Mouse (Mus musculus): ENCODE measurements around the gene Ogdhl. TPM values are rescaled to one million over a fixed set of nuclear protein-coding genes. Genes with fewer than 3 reads are reported as not detected.

Gene Ogdhl
- polyA plus RNA-seq, 1 experiment from 2014 or later: 20.9 TPM

GRCm38 (mm10) chr14:32369756-32370155 is 47.9 kb downstream of the Ogdhl start:
- ATAC-seq: no peak
- no peaks in the 10 kb centered on the region for H3K36me3 ChIP-seq (ENCODE audit: control insufficient read depth, insufficient read depth, low read length)
- WGBS: 69% methylated on average over 7 of the region's 7 CpGs

GRCm38 (mm10) chr14:32372510-32372909 is 50.7 kb downstream of the Ogdhl start:
- ATAC-seq: no peak

More at GRCm38 (mm10) chr14:32369756-32370155, 47.9 kb downstream of the Ogdhl start:
- Histone ChIP-seq H3K9me3 (ENCODE audit: control insufficient read depth, low read length) (no peaks in the 10 kb centered on the region), H3K27ac (ENCODE audit: low read depth, low read length) (no peak overlapping the region), H3K4me1 (ENCODE audit: control insufficient read depth, insufficient read depth, low read depth, low read length) (no peaks in the 10 kb centered on the region), H3K27me3 (replicated peaks; ENCODE audit: control insufficient read depth, insufficient read depth, low read length) (no peaks in the 10 kb centered on the region), H3K4me2 (ENCODE audit: low read length) (no peak overlapping the region), H3K9ac (ENCODE audit: low read depth, low read length) (no peak overlapping the region), H3K4me3 (ENCODE audit: low read length) (no peak overlapping the region)

GRCm38 (mm10) chr14:32379395-32380098 is 57.7 kb downstream of the Ogdhl start:
- no peaks in the 10 kb centered on the region for H3K36me3 ChIP-seq (ENCODE audit: control insufficient read depth, insufficient read depth, low read length)
- no peak overlapping the region for H3K27ac ChIP-seq (ENCODE audit: low read depth, low read length)
- H3K27me3 ChIP-seq (replicated peaks; ENCODE audit: control insufficient read depth, insufficient read depth, low read length): no peaks in the 10 kb centered on the region
- H3K4me3 ChIP-seq (ENCODE audit: low read length): no peak overlapping the region
- 11% methylated on average over 22 of the region's 22 CpGs for WGBS
- H3K9me3 ChIP-seq (ENCODE audit: control insufficient read depth, low read length): no peaks in the 10 kb centered on the region
- H3K4me1 ChIP-seq (ENCODE audit: control insufficient read depth, insufficient read depth, low read depth, low read length): peaks cover 18% of the 10 kb centered on the region
- H3K4me2 ChIP-seq (ENCODE audit: low read length): peak overlapping the region; percentile 33
- no peak for ATAC-seq
- H3K9ac ChIP-seq (ENCODE audit: low read depth, low read length): no peak overlapping the region

More at GRCm38 (mm10) chr14:32372510-32372909, 50.7 kb downstream of the Ogdhl start:
- Histone ChIP-seq H3K27me3 (replicated peaks; ENCODE audit: control insufficient read depth, insufficient read depth, low read length) (no peaks in the 10 kb centered on the region), H3K9ac (ENCODE audit: low read depth, low read length) (no peak overlapping the region), H3K4me1 (ENCODE audit: control insufficient read depth, insufficient read depth, low read depth, low read length) (no peaks in the 10 kb centered on the region), H3K27ac (ENCODE audit: low read depth, low read length) (no peak overlapping the region), H3K4me2 (ENCODE audit: low read length) (no peak overlapping the region), H3K4me3 (ENCODE audit: low read length) (no peak overlapping the region), H3K9me3 (ENCODE audit: control insufficient read depth, low read length) (no peaks in the 10 kb centered on the region), H3K36me3 (ENCODE audit: control insufficient read depth, insufficient read depth, low read length) (no peaks in the 10 kb centered on the region)
- 94% methylated on average over 2 of the region's 2 CpGs for WGBS

- Histone ChIP-seq H3K4me1 (ENCODE audit: control insufficient read depth, insufficient read depth, low read depth, low read length) (peaks cover 18% of the 10 kb centered on the region), H3K9ac (ENCODE audit: low read depth, low read length) (no peak overlapping the region), H3K36me3 (ENCODE audit: control insufficient read depth, insufficient read depth, low read length) (no peaks in the 10 kb centered on the region), H3K27me3 (replicated peaks; ENCODE audit: control insufficient read depth, insufficient read depth, low read length) (no peaks in the 10 kb centered on the region), H3K9me3 (ENCODE audit: control insufficient read depth, low read length) (no peaks in the 10 kb centered on the region), H3K4me2 (ENCODE audit: low read length) (no peak overlapping the region), H3K27ac (ENCODE audit: low read depth, low read length) (no peak overlapping the region), H3K4me3 (ENCODE audit: low read length) (no peak overlapping the region)
- 47% methylated on average over 3 of the region's 3 CpGs for WGBS
- no peak for ATAC-seq
These were observed 58.3 kb downstream of the Ogdhl start for GRCm38 (mm10) chr14:32380099-32380480.

GRCm38 (mm10) chr14:32381066-32381465 is 59.2 kb downstream of the Ogdhl start:
- whole genome bisulfite sequencing: 22% methylated on average over 7 of the region's 7 CpGs

GRCm38 (mm10) chr14:32381619-32382018 is 59.8 kb downstream of the Ogdhl start:
- peaks cover 18% of the 10 kb centered on the region for H3K4me1 ChIP-seq (ENCODE audit: control insufficient read depth, insufficient read depth, low read depth, low read length)
- no peak overlapping the region for H3K4me3 ChIP-seq (ENCODE audit: low read length)
- H3K4me2 ChIP-seq (ENCODE audit: low read length): peak overlapping the region; percentile 35
- H3K27ac ChIP-seq (ENCODE audit: low read depth, low read length): no peak overlapping the region
- no peaks in the 10 kb centered on the region for H3K9me3 ChIP-seq (ENCODE audit: control insufficient read depth, low read length)
- no peaks in the 10 kb centered on the region for H3K27me3 ChIP-seq (replicated peaks; ENCODE audit: control insufficient read depth, insufficient read depth, low read length)
- no peaks in the 10 kb centered on the region for H3K36me3 ChIP-seq (ENCODE audit: control insufficient read depth, insufficient read depth, low read length)
- WGBS: 35% methylated on average over 15 of the region's 15 CpGs
- ATAC-seq: no peak
- no peak overlapping the region for H3K9ac ChIP-seq (ENCODE audit: low read depth, low read length)

More at GRCm38 (mm10) chr14:32381066-32381465, 59.2 kb downstream of the Ogdhl start:
- peak overlapping the region; percentile 35 for H3K4me2 ChIP-seq (ENCODE audit: low read length)
- no peaks in the 10 kb centered on the region for H3K27me3 ChIP-seq (replicated peaks; ENCODE audit: control insufficient read depth, insufficient read depth, low read length)
- 0 out of 2 replicates have a peak, but pooled peaks have one; percentile 53 for ATAC-seq
- no peaks in the 10 kb centered on the region for H3K9me3 ChIP-seq (ENCODE audit: control insufficient read depth, low read length)
- no peak overlapping the region for H3K27ac ChIP-seq (ENCODE audit: low read depth, low read length)
- no peak overlapping the region for H3K4me3 ChIP-seq (ENCODE audit: low read length)
- H3K36me3 ChIP-seq (ENCODE audit: control insufficient read depth, insufficient read depth, low read length): no peaks in the 10 kb centered on the region
- H3K4me1 ChIP-seq (ENCODE audit: control insufficient read depth, insufficient read depth, low read depth, low read length): peaks cover 18% of the 10 kb centered on the region
- H3K9ac ChIP-seq (ENCODE audit: low read depth, low read length): no peak overlapping the region

GRCm38 (mm10) chr14:32388196-32388595 is 66.4 kb downstream of the Ogdhl start, which contains the start of gene 1700024G13Rik:
1700024G13Rik (minus strand) TSS chr14:32388391.
- peak; percentile 76 for ATAC-seq
- 4% methylated on average over 13 of the region's 13 CpGs for WGBS
- peak within 1 kb of the TSS; percentile 9; the same call in 1 of the 2 replicates for H3K4me2 ChIP-seq (ENCODE audit: low read length)

More at GRCm38 (mm10) chr14:32388196-32388595, 66.4 kb downstream of the Ogdhl start, which contains the start of gene 1700024G13Rik:
- Histone ChIP-seq H3K4me3 (ENCODE audit: low read length) (no peak within 1 kb of the TSS), H3K36me3 (ENCODE audit: control insufficient read depth, insufficient read depth, low read length) (no peaks in the 10 kb centered on the region), H3K4me1 (ENCODE audit: control insufficient read depth, insufficient read depth, low read depth, low read length) (peaks cover 4% of the 10 kb centered on the region), H3K9ac (ENCODE audit: low read depth, low read length) (no peak within 1 kb of the TSS), H3K9me3 (ENCODE audit: control insufficient read depth, low read length) (peaks cover 3% of the 10 kb centered on the region; the same call in 1 of the 2 replicates), H3K27me3 (replicated peaks; ENCODE audit: control insufficient read depth, insufficient read depth, low read length) (no peaks in the 10 kb centered on the region), H3K27ac (ENCODE audit: low read depth, low read length) (no peak within 1 kb of the TSS)

Other genes starting within 250 kb of the Ogdhl start
- 21.7 and 29.0 TPM in 2 replicates for gene Oxnad1, start 236.6 kb upstream of the Ogdhl start, polyA plus RNA-seq (2015; fragmentation: Nextera tagmentation; extraction: Ambion mirVana)
- gene Dph3, start 236.3 kb upstream of the Ogdhl start, polyA plus RNA-seq (2015; fragmentation: Nextera tagmentation; extraction: Ambion mirVana): 68.9 and 72.9 TPM in 2 replicates
- not detected in 2 replicates for gene Msmb, start 180.0 kb upstream of the Ogdhl start, polyA plus RNA-seq (2015; fragmentation: Nextera tagmentation; extraction: Ambion mirVana)
- 104 and 116 TPM in 2 replicates for gene Ncoa4, start 162.2 kb upstream of the Ogdhl start, polyA plus RNA-seq (2015; fragmentation: Nextera tagmentation; extraction: Ambion mirVana)
- gene Timm23, start 120.1 kb upstream of the Ogdhl start, polyA plus RNA-seq (2015; fragmentation: Nextera tagmentation; extraction: Ambion mirVana): 221 and 231 TPM in 2 replicates
- 26.8 and 30.0 TPM in 2 replicates for gene Parg, start 120.1 kb upstream of the Ogdhl start, polyA plus RNA-seq (2015; fragmentation: Nextera tagmentation; extraction: Ambion mirVana)
- gene 1700024G13Rik, start 66.4 kb downstream of the Ogdhl start, polyA plus RNA-seq (2015; fragmentation: Nextera tagmentation; extraction: Ambion mirVana): 0.74 and 0.95 TPM in 2 replicates
- gene Slc18a3, start 142.8 kb downstream of the Ogdhl start, polyA plus RNA-seq (2015; fragmentation: Nextera tagmentation; extraction: Ambion mirVana): 22.0 and 26.4 TPM in 2 replicates
- gene Chat, start 144.0 kb downstream of the Ogdhl start, polyA plus RNA-seq (2015; fragmentation: Nextera tagmentation; extraction: Ambion mirVana): 2.8 and 3.3 TPM in 2 replicates
- gene Ercc6, start 191.5 kb downstream of the Ogdhl start, polyA plus RNA-seq (2015; fragmentation: Nextera tagmentation; extraction: Ambion mirVana): 24.2 and 24.3 TPM in 2 replicates

All from hindbrain, embryonic 16.5 days (tissue).